Mouse (Mus musculus): Measurements from ENCODE around the gene Cldn7. TPM values are rescaled to one million over a fixed set of nuclear protein-coding genes. Genes with fewer than 3 reads are reported as not detected.

Cldn7 gene
- polyA plus RNA-seq, 1 experiment from 2014 or later: 4.4 TPM

- Histone ChIP-seq H3K27me3 (ENCODE audit: insufficient read depth, low read length) (peaks cover 52% of the 10 kb centered on the region), H3K36me3 (replicated peaks; ENCODE audit: insufficient read depth, low read length) (no peaks in the 10 kb centered on the region), H3K4me2 (ENCODE audit: low read depth, low read length) (peak overlapping the region; percentile 87), H3K4me1 (ENCODE audit: insufficient read depth) (peaks cover 21% of the 10 kb centered on the region), H3K27ac (ENCODE audit: low read depth) (no peak overlapping the region), H3K4me3 (ENCODE audit: low read depth, low read length) (peak overlapping the region; percentile 50), H3K9ac (replicated peaks) (no peak overlapping the region), H3K9me3 (ENCODE audit: low read length) (no peaks in the 10 kb centered on the region)
- ATAC-seq (no peak), DNase-seq (no peak)
- TF ChIP-seq CTCF (IDR thresholded peaks at IDR 0.05; ENCODE audit: low read depth): no peak
- TF ChIP-seq EP300 (IDR thresholded peaks at IDR 0.05; ENCODE audit: low read depth): no peak
- 4% methylated on average over 30 of the region's 30 CpGs for WGBS (ENCODE audit: insufficient replicate concordance)
Measured at GRCm38 (mm10) chr11:69936156-69936555, 28.4 kb upstream of the Cldn7 start.

GRCm38 (mm10) chr11:69936714-69937347 is 27.7 kb upstream of the Cldn7 start:
- no peak overlapping the region for H3K4me2 ChIP-seq (ENCODE audit: low read depth, low read length)
- peaks cover 21% of the 10 kb centered on the region for H3K4me1 ChIP-seq (ENCODE audit: insufficient read depth)
- ATAC-seq (no peak), DNase-seq (no peak)
- no peaks in the 10 kb centered on the region for H3K9me3 ChIP-seq (ENCODE audit: low read length)
- no peak for TF ChIP-seq CTCF (IDR thresholded peaks at IDR 0.05; ENCODE audit: low read depth)
- TF ChIP-seq EP300 (IDR thresholded peaks at IDR 0.05; ENCODE audit: low read depth): no peak
- H3K27me3 ChIP-seq (ENCODE audit: insufficient read depth, low read length): peaks cover 52% of the 10 kb centered on the region
- H3K27ac ChIP-seq (ENCODE audit: low read depth): no peak overlapping the region
- no peaks in the 10 kb centered on the region for H3K36me3 ChIP-seq (replicated peaks; ENCODE audit: insufficient read depth, low read length)
- peak overlapping the region; percentile 50; the same call in 1 of the 2 replicates for H3K4me3 ChIP-seq (ENCODE audit: low read depth, low read length)
- WGBS (ENCODE audit: insufficient replicate concordance): 44% methylated on average over 9 of the region's 9 CpGs
- no peak overlapping the region for H3K9ac ChIP-seq (replicated peaks)

GRCm38 (mm10) chr11:69937385-69937784 is 27.2 kb upstream of the Cldn7 start:
- Histone ChIP-seq H3K4me3 (ENCODE audit: low read depth, low read length) (no peak overlapping the region), H3K36me3 (replicated peaks; ENCODE audit: insufficient read depth, low read length) (no peaks in the 10 kb centered on the region), H3K4me2 (ENCODE audit: low read depth, low read length) (no peak overlapping the region), H3K9ac (replicated peaks) (no peak overlapping the region), H3K27me3 (ENCODE audit: insufficient read depth, low read length) (peaks cover 55% of the 10 kb centered on the region), H3K4me1 (ENCODE audit: insufficient read depth) (peaks cover 21% of the 10 kb centered on the region), H3K9me3 (ENCODE audit: low read length) (no peaks in the 10 kb centered on the region), H3K27ac (ENCODE audit: low read depth) (no peak overlapping the region)
- no peak for ATAC-seq
- 43% methylated on average over 4 of the region's 4 CpGs for WGBS (ENCODE audit: insufficient replicate concordance)
- TF ChIP-seq EP300 (IDR thresholded peaks at IDR 0.05; ENCODE audit: low read depth) (no peak), CTCF (IDR thresholded peaks at IDR 0.05; ENCODE audit: low read depth) (no peak)
- DNase-seq: no peak

- Histone ChIP-seq H3K36me3 (replicated peaks; ENCODE audit: insufficient read depth, low read length) (no peaks in the 10 kb centered on the region; the same call in 1 of the 2 replicates), H3K4me1 (ENCODE audit: insufficient read depth) (peaks cover 21% of the 10 kb centered on the region), H3K27ac (ENCODE audit: low read depth) (no peak overlapping the region), H3K9me3 (ENCODE audit: low read length) (no peaks in the 10 kb centered on the region), H3K27me3 (ENCODE audit: insufficient read depth, low read length) (peaks cover 55% of the 10 kb centered on the region), H3K4me3 (ENCODE audit: low read depth, low read length) (no peak overlapping the region), H3K9ac (replicated peaks) (no peak overlapping the region), H3K4me2 (ENCODE audit: low read depth, low read length) (no peak overlapping the region)
- no peak for TF ChIP-seq CTCF (IDR thresholded peaks at IDR 0.05; ENCODE audit: low read depth)
- no peak for TF ChIP-seq EP300 (IDR thresholded peaks at IDR 0.05; ENCODE audit: low read depth)
- WGBS (ENCODE audit: insufficient replicate concordance): 66% methylated on average over 5 of the region's 5 CpGs
- no peak for ATAC-seq
- DNase-seq: no peak
Measured at GRCm38 (mm10) chr11:69937834-69938233, 26.7 kb upstream of the Cldn7 start.

GRCm38 (mm10) chr11:69938401-69938979 is 26.1 kb upstream of the Cldn7 start:
- DNase-seq (no peak), ATAC-seq (no peak)
- Histone ChIP-seq H3K27me3 (ENCODE audit: insufficient read depth, low read length) (peaks cover 55% of the 10 kb centered on the region), H3K9me3 (ENCODE audit: low read length) (no peaks in the 10 kb centered on the region), H3K4me1 (ENCODE audit: insufficient read depth) (peaks cover 21% of the 10 kb centered on the region), H3K4me3 (ENCODE audit: low read depth, low read length) (no peak overlapping the region), H3K9ac (replicated peaks) (no peak overlapping the region), H3K36me3 (replicated peaks; ENCODE audit: insufficient read depth, low read length) (no peaks in the 10 kb centered on the region; the same call in 1 of the 2 replicates), H3K4me2 (ENCODE audit: low read depth, low read length) (no peak overlapping the region), H3K27ac (ENCODE audit: low read depth) (no peak overlapping the region)
- no peak for TF ChIP-seq CTCF (IDR thresholded peaks at IDR 0.05; ENCODE audit: low read depth)
- TF ChIP-seq EP300 (IDR thresholded peaks at IDR 0.05; ENCODE audit: low read depth): no peak
- WGBS (ENCODE audit: insufficient replicate concordance): 37% methylated on average over 9 of the region's 9 CpGs

- 64% methylated on average over 5 of the region's 5 CpGs for WGBS (ENCODE audit: insufficient replicate concordance)
- DNase-seq: no peak
- Histone ChIP-seq H3K9me3 (ENCODE audit: low read length) (no peaks in the 10 kb centered on the region), H3K4me2 (ENCODE audit: low read depth, low read length) (no peak overlapping the region), H3K27me3 (ENCODE audit: insufficient read depth, low read length) (peaks cover 58% of the 10 kb centered on the region), H3K27ac (ENCODE audit: low read depth) (no peak overlapping the region), H3K36me3 (replicated peaks; ENCODE audit: insufficient read depth, low read length) (peaks cover 4% of the 10 kb centered on the region), H3K4me1 (ENCODE audit: insufficient read depth) (peaks cover 21% of the 10 kb centered on the region), H3K9ac (replicated peaks) (no peak overlapping the region), H3K4me3 (ENCODE audit: low read depth, low read length) (no peak overlapping the region)
- no peak for TF ChIP-seq CTCF (IDR thresholded peaks at IDR 0.05; ENCODE audit: low read depth)
- TF ChIP-seq EP300 (IDR thresholded peaks at IDR 0.05; ENCODE audit: low read depth): no peak
- ATAC-seq: no peak
Measured at GRCm38 (mm10) chr11:69939181-69939580, 25.4 kb upstream of the Cldn7 start.

All from liver, postnatal 0 days (tissue).